Mouse (Mus musculus) ES-Bruce4 (cell line): ENCODE data around the gene Hist1h3f.
"Not testable (repeated sequence)": the region's sequence is repeated elsewhere in the genome, so short reads cannot be mapped to it uniquely, and the experiment has no call there.

Experiments
- EP300 ChIP-seq: IDR thresholded peaks from 2 replicates; pipeline ENCODE4 v1.6.1; 2011; ENCODE audit warnings: low read depth, low read length; ENCODE audit not compliant: insufficient read depth
- POLR2A ChIP-seq: IDR thresholded peaks from one replicate; pipeline ENCODE4 v1.8.1; 2011; ENCODE audit warnings: low read length; ENCODE audit not compliant: insufficient read depth

DNA sequence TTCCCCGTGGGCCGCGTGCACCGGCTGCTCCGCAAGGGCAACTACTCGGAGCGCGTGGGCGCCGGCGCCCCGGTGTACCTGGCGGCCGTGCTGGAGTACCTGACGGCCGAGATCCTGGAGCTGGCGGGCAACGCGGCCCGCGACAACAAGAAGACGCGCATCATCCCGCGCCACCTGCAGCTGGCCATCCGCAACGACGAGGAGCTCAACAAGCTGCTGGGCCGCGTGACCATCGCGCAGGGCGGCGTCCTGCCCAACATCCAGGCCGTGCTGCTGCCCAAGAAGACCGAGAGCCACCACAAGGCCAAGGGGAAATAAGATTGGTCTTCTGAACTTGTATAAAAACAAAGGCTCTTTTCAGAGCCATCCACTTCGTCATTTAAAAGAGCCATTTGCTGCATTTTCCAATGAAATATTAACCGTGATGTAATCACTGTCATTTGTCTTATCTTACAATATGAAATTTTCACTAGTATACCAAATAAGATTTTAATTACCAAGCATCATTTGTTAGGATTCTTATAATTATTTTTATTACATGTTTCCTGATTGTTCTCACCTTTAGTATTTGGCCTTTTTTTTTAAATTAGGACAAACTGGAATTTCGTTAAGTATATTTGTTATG, 30.8 kb downstream of the Hist1h3f start:
- TF ChIP-seq POLR2A = peak; percentile 91
- not testable (repeated sequence) for TF ChIP-seq EP300
